Mouse (Mus musculus): ENCODE measurements at regions not wholly inside any gene's neighbourhood (a gene's known extent, or its start where the extent isn't known, plus 50 kb on each side); places are given as distances from the start of the nearest gene placed in this dataset.

DNA sequence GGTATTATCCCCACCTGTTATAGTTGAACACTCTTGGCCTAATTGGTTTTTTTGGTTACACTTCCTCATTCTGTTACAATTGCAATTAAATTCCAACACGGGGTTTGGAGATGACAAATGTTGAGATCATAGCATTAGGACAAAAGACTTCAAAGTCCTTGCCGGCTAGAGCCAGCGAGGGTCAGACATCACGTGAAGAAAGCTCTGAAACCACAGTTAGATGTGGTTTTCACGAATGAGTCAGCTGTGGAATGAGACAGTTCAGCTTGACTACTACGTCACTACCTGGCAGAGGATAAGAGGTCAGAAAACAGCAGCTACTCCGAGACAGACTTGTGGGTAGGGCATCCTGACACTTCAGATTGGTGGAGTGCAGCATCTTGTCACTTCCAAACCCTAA, 55.5 kb upstream of the Trio start:
- H3K4me2 ChIP-seq (ENCODE audit: low read depth, low read length): no peak overlapping the region
- WGBS: 78% methylated on average over 7 of the region's 7 CpGs
- no peaks in the 10 kb centered on the region for H3K9me3 ChIP-seq (ENCODE audit: low read length)
- no peaks in the 10 kb centered on the region for H3K27me3 ChIP-seq (ENCODE audit: insufficient read depth, low read length)
- H3K4me1 ChIP-seq (ENCODE audit: insufficient read depth, low read length): no peaks in the 10 kb centered on the region
- no peak for DNase-seq (ENCODE audit: low spot score)
- H3K4me3 ChIP-seq (ENCODE audit: low read length): no peak overlapping the region
- no peak for ATAC-seq
- no peak for TF ChIP-seq CTCF (IDR thresholded peaks at IDR 0.05; ENCODE audit: low read depth)
- H3K9ac ChIP-seq (replicated peaks; ENCODE audit: low read length): no peak overlapping the region
- H3K27ac ChIP-seq: no peak overlapping the region
- no peaks in the 10 kb centered on the region for H3K36me3 ChIP-seq (ENCODE audit: insufficient read depth, low read length)

DNA sequence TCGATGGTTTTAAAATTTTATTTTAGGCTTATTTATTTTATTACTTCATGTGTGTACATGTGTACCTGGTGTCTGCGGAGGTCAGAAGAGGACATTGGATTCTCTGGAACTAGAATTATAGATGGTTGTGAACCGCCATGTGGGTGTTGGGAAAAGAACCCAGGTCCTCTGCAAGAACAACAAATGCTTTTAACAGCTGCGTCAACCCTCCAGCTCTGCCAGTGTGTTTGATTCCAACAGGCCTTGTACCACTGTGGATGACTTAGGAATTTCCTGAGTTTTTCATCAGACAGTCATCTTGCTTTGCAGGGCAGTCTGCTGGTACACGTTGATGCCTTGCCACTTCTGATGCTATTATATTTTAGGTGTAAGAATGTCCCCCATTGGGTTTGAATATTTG, 56.8 kb upstream of the Trio start:
- H3K9ac ChIP-seq (replicated peaks; ENCODE audit: low read length): no peak overlapping the region
- 91% methylated on average over 5 of the region's 5 CpGs for whole genome bisulfite sequencing
- no peak overlapping the region for H3K27ac ChIP-seq
- ATAC-seq (no peak), DNase-seq (ENCODE audit: low spot score) (no peak)
- no peak for TF ChIP-seq CTCF (IDR thresholded peaks at IDR 0.05; ENCODE audit: low read depth)
- no peaks in the 10 kb centered on the region for H3K27me3 ChIP-seq (ENCODE audit: insufficient read depth, low read length)
- no peaks in the 10 kb centered on the region for H3K4me1 ChIP-seq (ENCODE audit: insufficient read depth, low read length)
- H3K4me3 ChIP-seq (ENCODE audit: low read length): no peak overlapping the region
- no peaks in the 10 kb centered on the region for H3K36me3 ChIP-seq (ENCODE audit: insufficient read depth, low read length)
- H3K9me3 ChIP-seq (ENCODE audit: low read length): no peaks in the 10 kb centered on the region
- no peak overlapping the region for H3K4me2 ChIP-seq (ENCODE audit: low read depth, low read length)

DNA sequence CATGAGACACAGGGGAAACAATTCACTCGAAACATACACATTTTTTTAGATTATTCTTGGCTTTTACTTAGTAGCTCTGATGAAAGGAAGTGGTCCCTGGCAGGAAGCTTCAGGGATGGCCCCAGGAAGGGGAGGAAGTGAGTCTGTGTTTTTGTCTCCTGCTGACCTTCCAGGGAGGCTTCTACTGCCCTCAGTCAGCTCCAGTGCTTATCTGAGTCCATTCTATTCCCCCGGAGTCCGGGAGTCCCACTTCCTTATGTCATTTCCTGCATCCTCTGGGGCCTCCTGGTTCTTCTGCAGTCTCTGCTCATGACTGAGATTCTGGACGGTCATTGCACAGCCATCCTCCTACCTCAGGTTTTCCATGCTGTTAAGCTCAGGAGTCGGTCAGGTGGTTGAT, 80.3 kb upstream of the Trio start:
- TF ChIP-seq CTCF (IDR thresholded peaks at IDR 0.05; ENCODE audit: low read depth): no peak
- no peak for ATAC-seq
- H3K4me1 ChIP-seq (ENCODE audit: insufficient read depth, low read length): no peaks in the 10 kb centered on the region
- no peak overlapping the region for H3K27ac ChIP-seq
- no peak overlapping the region for H3K4me2 ChIP-seq (ENCODE audit: low read depth, low read length)
- no peak overlapping the region for H3K4me3 ChIP-seq (ENCODE audit: low read length)
- no peaks in the 10 kb centered on the region for H3K9me3 ChIP-seq (ENCODE audit: low read length)
- no peaks in the 10 kb centered on the region for H3K36me3 ChIP-seq (ENCODE audit: insufficient read depth, low read length)
- 80% methylated on average over 5 of the region's 5 CpGs for WGBS
- DNase-seq (ENCODE audit: low spot score): no peak
- no peak overlapping the region for H3K9ac ChIP-seq (replicated peaks; ENCODE audit: low read length)
- no peaks in the 10 kb centered on the region for H3K27me3 ChIP-seq (ENCODE audit: insufficient read depth, low read length)

DNA sequence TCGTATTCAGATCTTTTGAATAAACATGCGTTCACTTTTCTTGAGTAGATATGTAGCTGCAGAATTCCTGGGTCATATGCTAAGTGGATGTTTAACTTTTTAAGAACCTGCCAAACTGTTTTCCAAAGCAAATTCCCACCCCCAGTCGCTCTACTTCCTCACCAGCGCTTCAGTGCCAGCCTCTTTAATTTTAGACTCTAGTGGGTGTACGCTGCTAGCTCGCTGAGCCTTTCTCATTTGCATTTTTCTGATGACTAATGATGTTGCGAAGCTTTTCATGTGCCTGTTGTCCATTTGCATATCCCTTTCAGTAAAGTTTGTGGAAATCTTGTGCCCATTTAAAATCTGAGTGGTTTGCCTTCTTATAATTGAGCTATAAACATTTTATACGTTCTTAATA, 84.3 kb upstream of the Trio start:
- H3K27ac ChIP-seq: no peak overlapping the region
- no peak for ATAC-seq
- no peak for TF ChIP-seq CTCF (IDR thresholded peaks at IDR 0.05; ENCODE audit: low read depth)
- no peak overlapping the region for H3K4me2 ChIP-seq (ENCODE audit: low read depth, low read length)
- no peaks in the 10 kb centered on the region for H3K4me1 ChIP-seq (ENCODE audit: insufficient read depth, low read length)
- H3K27me3 ChIP-seq (ENCODE audit: insufficient read depth, low read length): no peaks in the 10 kb centered on the region
- DNase-seq (ENCODE audit: low spot score): peak; percentile 25
- H3K9ac ChIP-seq (replicated peaks; ENCODE audit: low read length): no peak overlapping the region
- 41% methylated on average over 8 of the region's 8 CpGs for WGBS
- no peaks in the 10 kb centered on the region for H3K36me3 ChIP-seq (ENCODE audit: insufficient read depth, low read length)
- no peak overlapping the region for H3K4me3 ChIP-seq (ENCODE audit: low read length)
- H3K9me3 ChIP-seq (ENCODE audit: low read length): no peaks in the 10 kb centered on the region

GRCm38 (mm10) chr15:28113491-28113890, 87.8 kb upstream of the Trio start:
- no peak overlapping the region for H3K27ac ChIP-seq
- H3K36me3 ChIP-seq (ENCODE audit: insufficient read depth, low read length): no peaks in the 10 kb centered on the region
- ATAC-seq: no peak
- H3K4me2 ChIP-seq (ENCODE audit: low read depth, low read length): no peak overlapping the region
- DNase-seq (ENCODE audit: low spot score): no peak
- H3K4me3 ChIP-seq (ENCODE audit: low read length): no peak overlapping the region
- no peak overlapping the region for H3K9ac ChIP-seq (replicated peaks; ENCODE audit: low read length)
- no peaks in the 10 kb centered on the region for H3K27me3 ChIP-seq (ENCODE audit: insufficient read depth, low read length)
- TF ChIP-seq CTCF (IDR thresholded peaks at IDR 0.05; ENCODE audit: low read depth): no peak
- H3K9me3 ChIP-seq (ENCODE audit: low read length): no peaks in the 10 kb centered on the region
- H3K4me1 ChIP-seq (ENCODE audit: insufficient read depth, low read length): no peaks in the 10 kb centered on the region
- 35% methylated on average over 4 of the region's 4 CpGs for WGBS

- Histone ChIP-seq H3K36me3 (ENCODE audit: insufficient read depth, low read length) (no peaks in the 10 kb centered on the region), H3K4me1 (ENCODE audit: insufficient read depth, low read length) (no peaks in the 10 kb centered on the region), H3K27me3 (ENCODE audit: insufficient read depth, low read length) (no peaks in the 10 kb centered on the region), H3K4me2 (ENCODE audit: low read depth, low read length) (no peak overlapping the region), H3K9me3 (ENCODE audit: low read length) (no peaks in the 10 kb centered on the region), H3K27ac (no peak overlapping the region), H3K9ac (replicated peaks; ENCODE audit: low read length) (no peak overlapping the region), H3K4me3 (ENCODE audit: low read length) (no peak overlapping the region)
- ATAC-seq: no peak
- no peak for TF ChIP-seq CTCF (IDR thresholded peaks at IDR 0.05; ENCODE audit: low read depth)
- WGBS: 78% methylated on average over 6 of the region's 6 CpGs
- DNase-seq (ENCODE audit: low spot score): no peak
Observed at GRCm38 (mm10) chr15:28114180-28114747, 88.6 kb upstream of the Trio start.

DNA sequence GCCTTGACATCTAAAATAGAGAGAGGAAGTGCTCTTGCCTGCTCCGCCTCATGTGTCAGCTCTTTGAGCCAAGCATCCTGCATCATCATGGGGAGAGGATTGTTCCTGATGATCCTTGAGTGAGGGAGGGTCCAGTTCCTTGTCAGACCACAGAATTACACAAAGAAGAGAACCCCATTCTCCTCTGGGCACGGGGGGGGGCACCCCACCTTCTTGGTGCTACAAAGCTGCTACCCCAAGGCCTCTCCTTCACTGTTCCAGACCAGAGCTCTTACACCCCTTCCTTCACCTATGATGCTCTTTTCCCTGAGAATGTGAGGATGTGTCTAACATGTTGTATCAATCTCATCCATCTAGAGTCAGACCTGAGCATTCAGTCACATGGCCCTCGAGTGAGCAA, 76.7 kb upstream of the Dnah5 start:
- no peaks in the 10 kb centered on the region for H3K36me3 ChIP-seq (ENCODE audit: insufficient read depth, low read length)
- no peak overlapping the region for H3K4me3 ChIP-seq (ENCODE audit: low read length)
- no peaks in the 10 kb centered on the region for H3K9me3 ChIP-seq (ENCODE audit: low read length)
- ATAC-seq (no peak), DNase-seq (ENCODE audit: low spot score) (no peak)
- no peak overlapping the region for H3K4me2 ChIP-seq (ENCODE audit: low read depth, low read length)
- no peak for TF ChIP-seq CTCF (IDR thresholded peaks at IDR 0.05; ENCODE audit: low read depth)
- WGBS: 84% methylated on average over 3 of the region's 3 CpGs
- no peak overlapping the region for H3K27ac ChIP-seq
- no peak overlapping the region for H3K9ac ChIP-seq (replicated peaks; ENCODE audit: low read length)
- H3K4me1 ChIP-seq (ENCODE audit: insufficient read depth, low read length): no peaks in the 10 kb centered on the region
- H3K27me3 ChIP-seq (ENCODE audit: insufficient read depth, low read length): no peaks in the 10 kb centered on the region
